Mouse (Mus musculus): Measurements from ENCODE around the gene Zfp182. TPM values are rescaled to one million over a fixed set of nuclear protein-coding genes. Genes with fewer than 3 reads are reported as not detected.

Zfp182 gene
- polyA plus RNA-seq (2017; shearing (Covaris generic)) = 9.9 TPM

DNA sequence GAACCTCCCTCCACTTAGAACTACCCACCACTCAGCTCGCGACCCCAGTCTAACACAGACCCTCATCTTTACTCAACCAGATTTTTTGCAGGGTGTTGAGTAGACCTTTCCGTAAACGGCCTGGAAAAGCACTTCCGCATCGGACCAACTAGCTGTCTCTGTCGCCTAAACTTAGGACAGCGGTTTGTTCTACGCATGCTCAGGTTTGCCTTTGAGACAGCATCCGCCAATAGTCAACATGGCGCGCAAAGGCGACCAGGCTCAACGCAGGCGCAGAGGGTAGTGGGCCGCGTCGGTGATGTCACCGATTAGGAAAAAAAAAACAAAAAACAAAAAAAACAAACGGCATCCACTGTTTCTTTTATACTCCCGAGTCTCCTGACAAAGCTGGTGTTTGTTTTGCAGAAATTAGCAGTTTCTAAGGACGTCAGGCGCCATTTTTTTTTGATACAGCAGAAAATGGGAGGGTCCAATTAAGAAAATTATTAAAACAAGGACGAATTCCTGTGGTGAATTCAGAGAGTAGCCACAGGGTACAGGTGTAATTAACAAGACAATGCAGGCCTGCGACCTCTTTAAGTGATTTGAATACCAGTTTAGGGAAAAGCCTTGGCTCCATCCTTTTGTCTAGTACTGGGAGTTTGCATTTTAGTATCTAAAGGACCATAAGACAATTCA is at the start of gene Zfp182:
TSS of gene Zfp182 (minus strand) at position 451 of the 678 bp plus-strand sequence.

DNA sequence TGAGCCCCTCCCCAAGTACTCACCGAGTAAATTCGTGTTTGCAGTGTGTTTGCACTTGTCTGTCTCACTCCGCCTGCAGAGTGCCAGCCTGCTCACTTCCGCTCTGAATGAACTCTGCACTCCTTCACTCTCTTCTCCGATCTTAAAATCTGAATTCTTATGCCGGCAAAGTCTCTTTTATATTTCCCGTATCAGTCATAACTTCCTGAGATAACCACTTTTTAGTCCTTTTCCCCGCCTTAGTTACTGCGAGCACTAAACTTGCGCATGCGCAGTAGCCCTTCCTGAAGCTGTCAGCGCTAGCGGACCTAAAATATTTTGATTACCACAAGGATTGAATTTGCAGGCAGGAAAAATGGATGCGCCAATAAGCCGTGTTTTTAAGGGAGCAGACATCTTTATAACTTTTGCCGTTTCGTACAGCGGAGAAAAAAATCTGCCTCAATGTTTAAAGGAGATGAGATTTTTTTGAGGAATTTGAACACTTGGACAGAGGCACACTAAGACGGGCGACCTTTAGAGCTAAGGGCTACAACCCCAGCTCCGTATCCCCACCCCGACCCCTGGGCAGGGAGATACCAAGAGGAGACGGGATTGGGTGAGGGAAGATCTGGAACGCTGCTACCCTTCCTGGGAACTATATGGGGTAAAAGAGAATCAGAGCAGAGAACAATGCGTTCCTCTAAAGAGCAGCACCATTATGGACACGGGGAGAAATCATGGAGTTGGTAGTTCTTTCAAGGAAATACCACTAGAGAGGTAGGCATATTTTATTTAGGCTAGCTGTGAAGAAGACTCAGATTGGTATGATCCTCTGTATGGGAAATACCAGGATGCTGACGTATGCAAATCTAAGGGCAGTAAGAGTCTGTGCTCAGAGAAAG is 27.1 kb upstream of the Zfp182 start, which contains the start of gene Zfp300:
TSS of gene Zfp300 (minus strand) at position 545 of the 884 bp plus-strand sequence.

DNA sequence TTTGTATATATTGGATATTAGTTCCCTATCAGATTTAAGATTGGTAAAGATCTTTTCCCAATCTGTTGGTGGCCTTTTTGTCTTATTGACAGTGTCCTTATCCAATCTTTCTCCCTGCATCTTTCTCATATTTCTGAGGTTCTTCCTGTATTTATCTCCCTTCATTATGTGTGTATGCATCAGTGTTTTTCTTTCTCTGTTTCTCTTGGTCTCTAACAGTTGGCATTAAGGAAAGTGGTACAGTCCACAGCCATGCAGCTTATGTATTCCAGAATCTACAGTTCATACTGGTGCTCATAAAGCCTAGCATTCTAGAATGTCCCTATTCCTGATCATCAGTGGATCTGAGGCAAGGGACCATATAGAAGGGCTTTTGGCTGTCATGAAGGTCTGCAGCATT is 6.0 kb upstream of the Zfp182 start, which contains the start of gene Spaca5:
TSS of gene Spaca5 (plus strand) at position 301 of the 400 bp plus-strand sequence.

Other genes with a start within 250 kb of the Zfp182 start
- gene Timp1, start 192.2 kb downstream of the Zfp182 start, polyA plus RNA-seq (2017; shearing (Covaris generic)) = not detected
- 0.21 TPM for gene Syn1, start 141.3 kb downstream of the Zfp182 start, polyA plus RNA-seq (2017; shearing (Covaris generic))
- 2.7 TPM for gene Cfp, start 130.8 kb downstream of the Zfp182 start, polyA plus RNA-seq (2017; shearing (Covaris generic))
- 9.6 TPM for gene Elk1, start 111.7 kb downstream of the Zfp182 start, polyA plus RNA-seq (2017; shearing (Covaris generic))
- 40.4 TPM for gene Uxt, start 100.3 kb downstream of the Zfp182 start, polyA plus RNA-seq (2017; shearing (Covaris generic))
- not detected for gene Spaca5, start 6.1 kb upstream of the Zfp182 start, polyA plus RNA-seq (2017; shearing (Covaris generic))
- gene Zfp300, start 27.2 kb upstream of the Zfp182 start, polyA plus RNA-seq (2017; shearing (Covaris generic)) = 1.6 TPM
- not detected for gene Ssxa1, start 53.5 kb upstream of the Zfp182 start, polyA plus RNA-seq (2017; shearing (Covaris generic))
- gene Gm21876, start 113.3 kb upstream of the Zfp182 start, polyA plus RNA-seq (2017; shearing (Covaris generic)) = not detected